Mouse (Mus musculus) myocyte (in vitro differentiated cells): ENCODE data around the gene Gm853.

ENCODE experiments used
- CEBPB ChIP-seq: IDR thresholded peaks from 2 replicates; pipeline ENCODE4 v1.6.1; 2011; ENCODE audit warnings: mild to moderate bottlenecking, moderate library complexity; ENCODE audit not compliant: poor library complexity, insufficient read depth, severe bottlenecking
- E2F4 ChIP-seq: IDR thresholded peaks from one replicate; pipeline ENCODE4 v1.6.1; 2011; ENCODE audit warnings: mild to moderate bottlenecking, control low read depth, moderate library complexity; ENCODE audit not compliant: insufficient read depth
- MAX ChIP-seq: IDR thresholded peaks from one replicate; pipeline ENCODE4 v1.6.1; 2011; ENCODE audit warnings: low read depth, mild to moderate bottlenecking, control low read depth
- POLR2A ChIP-seq: IDR thresholded peaks from one replicate; pipeline ENCODE4 v1.6.1; 2011; ENCODE audit warnings: low read depth, mild to moderate bottlenecking, control low read depth, moderate library complexity; ENCODE audit not compliant: insufficient read length
- POLR2AphosphoS2 ChIP-seq: IDR thresholded peaks from one replicate; pipeline ENCODE4 v1.6.1; 2011; ENCODE audit warnings: low read depth, control low read depth; ENCODE audit not compliant: insufficient read length
- TCF3 ChIP-seq: IDR thresholded peaks from one replicate; pipeline ENCODE4 v1.6.1; 2011; ENCODE audit warnings: low read depth, control low read depth; ENCODE audit not compliant: insufficient read length
- USF1 ChIP-seq: IDR thresholded peaks from one replicate; pipeline ENCODE4 v1.6.1; 2011; ENCODE audit warnings: low read depth, mild to moderate bottlenecking, control low read depth, moderate library complexity

DNA sequence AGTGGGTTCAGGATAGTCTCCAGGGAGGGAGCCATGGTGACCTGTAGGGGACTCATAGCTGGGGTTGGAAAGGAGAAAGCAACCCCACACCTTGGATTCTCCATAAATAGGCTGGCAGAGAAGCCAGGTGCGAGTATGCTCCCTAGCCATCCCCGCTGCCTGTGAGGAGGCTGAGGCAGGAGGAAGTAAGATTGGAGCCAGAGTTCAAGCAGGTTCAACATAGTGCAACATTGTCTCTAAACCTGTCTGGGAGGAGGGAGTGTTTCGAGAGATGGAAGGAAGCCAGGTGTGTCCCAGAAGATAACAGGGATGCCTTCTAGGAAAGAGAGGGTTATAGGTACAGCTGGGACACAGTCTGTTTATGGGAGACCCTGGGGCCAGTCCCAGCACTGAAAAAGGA, 42.3 kb downstream of the Gm853 start:
- no peak for TF ChIP-seq POLR2A
- TF ChIP-seq MAX = no peak
- TF ChIP-seq USF1 = no peak
- no peak for TF ChIP-seq TCF3
- TF ChIP-seq E2F4 = no peak
- TF ChIP-seq POLR2AphosphoS2 = no peak
- no peak for TF ChIP-seq CEBPB
